Mouse (Mus musculus) hindbrain, embryonic 14.5 days (tissue): ENCODE data around the gene Aldh4a1. TPM values are rescaled to one million over a fixed set of nuclear protein-coding genes. Genes with fewer than 3 reads are reported as not detected.

Source experiments
- ATAC-seq: fragments of 200-750 bp; cut with Nextera tagmentation; 2 replicates; pipeline ENCODE4 v1.8.0; 2017; ENCODE audit warnings: moderate number of reproducible peaks, mild to moderate bottlenecking, moderate TSS enrichment, moderate library complexity; ENCODE audit not compliant: low FRiP score
- DNase-seq: peaks from one replicate; pipeline ENCODE4 v3.0.0-alpha.2; 2015; ENCODE audit warnings: low spot score
- H3K27ac ChIP-seq: fragments of 300-500 bp; sonication (generic); 2 replicates; pipeline ENCODE4 v1.5.1; 2014; ENCODE audit warnings: mild to moderate bottlenecking, moderate library complexity
- H3K27me3 ChIP-seq: fragments of 300-500 bp; sonication (generic); 2 replicates; pipeline ENCODE4 v1.6.1; 2014; ENCODE audit warnings: mild to moderate bottlenecking, low read length, mixed read lengths; ENCODE audit not compliant: control insufficient read depth, insufficient read depth
- H3K36me3 ChIP-seq: fragments of 300-500 bp; sonication (generic); replicated peaks from 2 replicates; pipeline ENCODE4 v1.6.1; 2014; ENCODE audit not compliant: control insufficient read depth, insufficient read depth
- H3K4me1 ChIP-seq: fragments of 300-500 bp; sonication (generic); replicated peaks from 2 replicates; pipeline ENCODE4 v1.6.1; 2014; ENCODE audit warnings: antibody characterized with exemption, low read length, mixed read lengths; ENCODE audit not compliant: control insufficient read depth, insufficient read depth
- H3K4me2 ChIP-seq: fragments of 300-500 bp; sonication (generic); replicated peaks from 2 replicates; pipeline ENCODE4 v1.6.1; 2014; ENCODE audit warnings: mild to moderate bottlenecking, moderate library complexity
- H3K4me3 ChIP-seq: fragments of 300-500 bp; sonication (generic); replicated peaks from 2 replicates; pipeline ENCODE4 v1.5.1; 2014; ENCODE audit warnings: mild to moderate bottlenecking, low read length
- H3K9ac ChIP-seq: fragments of 300-500 bp; sonication (generic); 2 replicates; pipeline ENCODE4 v1.6.1; 2014
- H3K9me3 ChIP-seq: fragments of 300-500 bp; sonication (generic); 2 replicates; pipeline ENCODE4 v1.6.1; 2016; ENCODE audit warnings: low read length; ENCODE audit not compliant: control insufficient read depth
- WGBS: fragments of 180-500 bp; shearing (Covaris S2); extraction: QIAGEN DNeasy Blood & Tissue Kit; methylation state at CpG from one replicate; pipeline ENCODE4 v1.1.7; 2014; 5-methylcytosine and 5-hydroxymethylcytosine counted together
- polyA plus RNA-seq: library from polyadenylated mRNA; unstranded; fragments of >200 nt; fragmentation: Nextera tagmentation; extraction: Ambion mirVana; gene quantifications from 2 replicates; pipeline ENCODE4 v1.2.1, GENCODE M21; 2014

The Aldh4a1 gene
- polyA plus RNA-seq, 1 experiment from 2014 or later: 18.1 TPM

- DNase-seq (no peak), ATAC-seq (no peak)
- 2% methylated on average over 30 of the region's 30 CpGs for WGBS
- H3K9me3 ChIP-seq: no peaks in the 10 kb centered on the region
- no peak overlapping the region for H3K4me3 ChIP-seq
- H3K4me1 ChIP-seq: peaks cover 21% of the 10 kb centered on the region
- peaks cover 29% of the 10 kb centered on the region for H3K36me3 ChIP-seq
- no peak overlapping the region for H3K27ac ChIP-seq
- peaks cover 17% of the 10 kb centered on the region for H3K27me3 ChIP-seq
- peak overlapping the region; percentile 42 for H3K4me2 ChIP-seq
- H3K9ac ChIP-seq: no peak overlapping the region; the same call in 1 of the 2 replicates
These were observed 19.3 kb downstream of the Aldh4a1 start for GRCm38 (mm10) chr4:139641829-139642425.

GRCm38 (mm10) chr4:139643972-139644371 is 21.3 kb downstream of the Aldh4a1 start:
- peak; percentile 38; the same call in 1 of the 2 replicates for ATAC-seq
- H3K9ac ChIP-seq: no peak overlapping the region
- 14% methylated on average over 9 of the region's 9 CpGs for WGBS

GRCm38 (mm10) chr4:139646916-139647315 is 24.2 kb downstream of the Aldh4a1 start:
- Histone ChIP-seq H3K9ac (no peak overlapping the region), H3K4me1 (peaks cover 7% of the 10 kb centered on the region; the same call in 1 of the 2 replicates), H3K27ac (no peak overlapping the region), H3K9me3 (no peaks in the 10 kb centered on the region), H3K36me3 (peaks cover 30% of the 10 kb centered on the region), H3K27me3 (peaks cover 12% of the 10 kb centered on the region), H3K4me2 (no peak overlapping the region), H3K4me3 (no peak overlapping the region)
- WGBS: 84% methylated on average over 7 of the region's 7 CpGs
- DNase-seq (no peak), ATAC-seq (no peak)

More at GRCm38 (mm10) chr4:139643972-139644371, 21.3 kb downstream of the Aldh4a1 start:
- Histone ChIP-seq H3K36me3 (peaks cover 30% of the 10 kb centered on the region), H3K27ac (no peak overlapping the region), H3K4me1 (peaks cover 21% of the 10 kb centered on the region), H3K4me3 (no peak overlapping the region), H3K27me3 (peaks cover 17% of the 10 kb centered on the region), H3K4me2 (no peak overlapping the region), H3K9me3 (no peaks in the 10 kb centered on the region)
- peak; percentile 91 for DNase-seq

- H3K9me3 ChIP-seq: no peaks in the 10 kb centered on the region
- no peaks in the 10 kb centered on the region for H3K4me1 ChIP-seq
- H3K4me3 ChIP-seq: no peak overlapping the region
- peaks cover 20% of the 10 kb centered on the region for H3K36me3 ChIP-seq
- DNase-seq: no peak
- WGBS: 73% methylated on average over 15 of the region's 15 CpGs
- H3K27me3 ChIP-seq: no peaks in the 10 kb centered on the region
- H3K9ac ChIP-seq: no peak overlapping the region
- no peak overlapping the region for H3K4me2 ChIP-seq
- ATAC-seq: no peak
- no peak overlapping the region for H3K27ac ChIP-seq
These were observed 27.5 kb downstream of the Aldh4a1 start for GRCm38 (mm10) chr4:139650086-139650743.

- 32% methylated on average over 11 of the region's 11 CpGs for WGBS
- DNase-seq (no peak), ATAC-seq (no peak)
- Histone ChIP-seq H3K4me3 (no peak overlapping the region), H3K4me1 (no peaks in the 10 kb centered on the region), H3K4me2 (no peak overlapping the region), H3K27ac (no peak overlapping the region), H3K9ac (no peak overlapping the region), H3K27me3 (no peaks in the 10 kb centered on the region), H3K9me3 (no peaks in the 10 kb centered on the region), H3K36me3 (peaks cover 15% of the 10 kb centered on the region)
These were observed 28.2 kb downstream of the Aldh4a1 start for GRCm38 (mm10) chr4:139650907-139651306.

GRCm38 (mm10) chr4:139653238-139653637 is 30.6 kb downstream of the Aldh4a1 start, which contains the start of gene Tas1r2:
Gene Tas1r2, plus strand, starts transcription at chr4:139653538.
- Histone ChIP-seq H3K4me3 (no peak within 1 kb of the TSS), H3K9ac (no peak within 1 kb of the TSS), H3K36me3 (peaks cover 6% of the 10 kb centered on the region), H3K4me1 (no peaks in the 10 kb centered on the region), H3K4me2 (no peak within 1 kb of the TSS), H3K27ac (no peak within 1 kb of the TSS), H3K9me3 (no peaks in the 10 kb centered on the region), H3K27me3 (no peaks in the 10 kb centered on the region)
- DNase-seq: no peak
- no peak for ATAC-seq
- 84% methylated on average over 8 of the region's 8 CpGs for WGBS

- H3K9ac ChIP-seq: no peak overlapping the region
- no peak overlapping the region for H3K4me2 ChIP-seq
- H3K36me3 ChIP-seq: no peaks in the 10 kb centered on the region
- no peak overlapping the region for H3K27ac ChIP-seq
- no peaks in the 10 kb centered on the region for H3K4me1 ChIP-seq
- no peaks in the 10 kb centered on the region for H3K27me3 ChIP-seq
- DNase-seq (no peak), ATAC-seq (no peak)
- WGBS: 84% methylated on average over 14 of the region's 14 CpGs
- H3K4me3 ChIP-seq: no peak overlapping the region
- H3K9me3 ChIP-seq: no peaks in the 10 kb centered on the region
These were observed 39.2 kb downstream of the Aldh4a1 start for GRCm38 (mm10) chr4:139661897-139662296.

GRCm38 (mm10) chr4:139667632-139668031 is 45.0 kb downstream of the Aldh4a1 start:
- no peak overlapping the region for H3K9ac ChIP-seq
- H3K9me3 ChIP-seq: no peaks in the 10 kb centered on the region
- DNase-seq (no peak), ATAC-seq (no peak)
- no peak overlapping the region for H3K27ac ChIP-seq
- H3K36me3 ChIP-seq: no peaks in the 10 kb centered on the region
- H3K27me3 ChIP-seq: no peaks in the 10 kb centered on the region; the same call in 1 of the 2 replicates
- H3K4me1 ChIP-seq: no peaks in the 10 kb centered on the region
- H3K4me3 ChIP-seq: no peak overlapping the region
- H3K4me2 ChIP-seq: no peak overlapping the region
- WGBS: 46% methylated on average over 6 of the region's 6 CpGs

- 15% methylated on average over 6 of the region's 6 CpGs for WGBS
- no peak overlapping the region for H3K27ac ChIP-seq
- H3K4me2 ChIP-seq: no peak overlapping the region
- H3K36me3 ChIP-seq: no peaks in the 10 kb centered on the region
- H3K4me1 ChIP-seq: no peaks in the 10 kb centered on the region
- no peaks in the 10 kb centered on the region; the same call in 1 of the 2 replicates for H3K27me3 ChIP-seq
- peak; percentile 76 for DNase-seq
- no peak overlapping the region for H3K9ac ChIP-seq
- ATAC-seq: no peak
- no peaks in the 10 kb centered on the region for H3K9me3 ChIP-seq
- no peak overlapping the region for H3K4me3 ChIP-seq
These were observed 47.2 kb downstream of the Aldh4a1 start for GRCm38 (mm10) chr4:139669847-139670246.
